Mouse (Mus musculus): ENCODE results near the gene Ccdc86.

Ccdc86 gene

GRCm38 (mm10) chr19:10949112-10949511, at the start of gene Ccdc86:
Gene Ccdc86, minus strand, starts transcription at chr19:10949266.
- peak; percentile 92 for DNase-seq (ENCODE audit: low spot score)

- no peak for DNase-seq (ENCODE audit: low spot score)
Measured at GRCm38 (mm10) chr19:10993150-10993549, 44.1 kb upstream of the Ccdc86 start, which contains the start of gene Ms4a15. Gene Ms4a15, minus strand, starts transcription at chr19:10993250.

DNA sequence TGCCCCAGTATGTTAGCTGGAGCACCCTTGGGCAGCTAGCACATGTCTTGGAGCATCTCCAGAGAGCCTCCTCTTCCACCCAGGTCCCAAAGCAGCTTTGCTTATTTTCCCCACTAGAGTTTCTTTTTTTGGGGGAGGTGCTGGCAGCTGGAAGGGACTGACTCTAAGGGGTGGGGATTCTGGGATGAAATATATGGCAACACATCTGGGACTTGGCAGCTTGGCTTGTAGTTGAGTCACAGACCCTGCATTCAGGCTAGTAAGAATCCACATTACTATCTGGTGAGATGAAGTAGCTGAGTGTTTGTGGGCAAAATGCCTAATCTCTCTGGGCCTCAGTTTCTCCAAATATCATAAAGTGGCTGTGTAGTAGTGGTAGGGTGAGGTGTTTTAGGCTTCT, 42.8 kb upstream of the Ccdc86 start:
- no peak for DNase-seq (ENCODE audit: low spot score)

DNA sequence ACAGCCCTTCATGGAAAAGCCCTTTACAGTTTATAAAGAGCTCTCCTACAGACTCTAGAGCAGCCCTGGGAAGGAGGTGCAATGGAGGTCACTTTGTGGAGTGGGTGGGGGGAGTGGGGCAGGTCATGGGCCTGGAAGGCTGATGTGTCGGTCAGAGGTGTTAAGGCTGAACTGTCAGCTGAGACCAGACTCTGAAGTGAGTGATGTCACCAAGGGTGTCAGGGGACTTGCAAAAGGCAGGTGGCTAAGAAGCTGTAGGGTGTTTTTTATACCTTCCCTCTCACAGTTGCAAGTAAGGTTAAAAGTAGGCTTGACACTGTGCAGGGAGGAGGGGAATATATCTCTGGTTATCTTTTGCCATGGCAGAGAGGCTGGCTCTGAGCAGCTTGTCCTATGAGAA, 41.7 kb upstream of the Ccdc86 start:
- DNase-seq (ENCODE audit: low spot score): no peak

DNA sequence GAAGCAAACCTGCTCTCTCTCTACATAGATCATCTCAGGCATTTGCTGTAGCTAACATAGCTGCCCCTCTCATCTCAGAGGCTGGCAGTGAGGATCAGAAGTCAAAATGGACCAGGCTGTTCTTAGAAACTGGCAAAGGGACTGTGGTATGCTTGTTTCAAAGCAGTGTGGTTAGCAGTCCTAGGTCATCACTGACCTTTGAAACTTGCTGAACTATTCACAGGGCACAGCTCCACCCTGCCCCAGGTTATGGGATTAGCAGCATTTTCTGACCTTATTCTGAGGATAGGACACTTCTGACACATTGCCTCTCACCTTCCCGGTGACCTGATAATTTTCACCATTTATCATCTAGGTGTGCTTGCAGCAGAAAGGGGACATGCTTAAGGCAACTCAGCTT, 39.5 kb upstream of the Ccdc86 start:
- no peak for DNase-seq (ENCODE audit: low spot score)

DNA sequence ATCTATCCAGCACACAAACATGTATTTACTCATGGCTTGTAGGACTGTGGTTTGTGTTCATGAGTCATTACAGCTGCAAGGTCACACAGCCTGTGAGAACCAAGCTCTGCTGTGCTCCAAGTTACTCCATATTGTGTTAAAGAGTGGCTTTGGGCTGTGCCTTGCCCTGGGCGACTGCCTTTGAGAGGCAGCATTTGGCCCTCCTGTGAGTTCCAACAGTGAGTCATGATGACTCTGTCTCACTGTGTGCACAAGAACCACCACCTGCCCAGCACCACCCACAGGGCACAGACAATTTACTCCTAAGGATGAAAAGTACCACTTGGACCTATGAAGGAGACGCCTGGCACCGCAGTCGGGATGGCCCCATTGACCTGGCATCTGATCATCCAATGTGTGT, 36.8 kb upstream of the Ccdc86 start:
- DNase-seq (ENCODE audit: low spot score): no peak

DNA sequence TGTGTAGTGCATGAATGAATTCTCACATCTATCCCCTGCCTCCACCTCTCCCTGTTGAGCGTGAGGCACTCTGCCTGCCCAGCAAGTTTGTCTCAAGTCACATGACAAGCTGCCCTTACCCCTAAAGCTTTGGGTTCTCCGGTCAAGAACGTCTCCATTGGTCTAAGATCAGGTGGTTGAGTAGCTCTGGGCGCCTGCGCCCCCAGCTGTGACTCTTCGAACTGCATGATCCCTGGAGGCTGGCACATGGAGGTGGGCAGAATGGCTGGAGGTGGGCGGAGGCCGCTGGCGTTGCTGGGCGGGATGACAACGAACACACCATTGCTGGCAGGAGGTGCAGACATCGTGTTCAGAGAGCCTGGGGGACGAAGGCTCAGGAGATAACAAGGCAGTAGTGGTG, 35.5 kb upstream of the Ccdc86 start:
- no peak for DNase-seq (ENCODE audit: low spot score)

DNA sequence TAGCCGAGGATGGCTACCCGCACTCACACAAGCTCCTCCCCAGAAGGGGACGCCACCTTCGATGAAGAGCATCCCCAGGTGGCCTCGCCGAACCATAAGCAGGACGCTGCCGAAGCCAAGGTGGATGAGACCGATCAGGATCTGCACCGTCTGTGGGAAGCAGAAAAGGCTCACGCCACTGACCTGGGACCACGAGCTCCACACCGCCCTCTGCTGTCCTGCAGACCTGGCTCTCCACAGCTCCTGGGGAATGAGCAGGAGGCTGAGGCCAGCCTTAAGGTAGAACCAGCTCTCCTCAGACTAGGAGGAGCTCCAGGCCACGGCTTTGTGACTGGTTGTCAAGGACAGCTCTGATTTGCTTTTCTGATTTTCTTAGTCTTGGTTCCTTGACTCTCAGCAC, 34.1 kb upstream of the Ccdc86 start:
- DNase-seq (ENCODE audit: low spot score): peak; percentile 63

- no peak for DNase-seq (ENCODE audit: low spot score)
Measured at GRCm38 (mm10) chr19:10980210-10980609, 31.1 kb upstream of the Ccdc86 start.

DNA sequence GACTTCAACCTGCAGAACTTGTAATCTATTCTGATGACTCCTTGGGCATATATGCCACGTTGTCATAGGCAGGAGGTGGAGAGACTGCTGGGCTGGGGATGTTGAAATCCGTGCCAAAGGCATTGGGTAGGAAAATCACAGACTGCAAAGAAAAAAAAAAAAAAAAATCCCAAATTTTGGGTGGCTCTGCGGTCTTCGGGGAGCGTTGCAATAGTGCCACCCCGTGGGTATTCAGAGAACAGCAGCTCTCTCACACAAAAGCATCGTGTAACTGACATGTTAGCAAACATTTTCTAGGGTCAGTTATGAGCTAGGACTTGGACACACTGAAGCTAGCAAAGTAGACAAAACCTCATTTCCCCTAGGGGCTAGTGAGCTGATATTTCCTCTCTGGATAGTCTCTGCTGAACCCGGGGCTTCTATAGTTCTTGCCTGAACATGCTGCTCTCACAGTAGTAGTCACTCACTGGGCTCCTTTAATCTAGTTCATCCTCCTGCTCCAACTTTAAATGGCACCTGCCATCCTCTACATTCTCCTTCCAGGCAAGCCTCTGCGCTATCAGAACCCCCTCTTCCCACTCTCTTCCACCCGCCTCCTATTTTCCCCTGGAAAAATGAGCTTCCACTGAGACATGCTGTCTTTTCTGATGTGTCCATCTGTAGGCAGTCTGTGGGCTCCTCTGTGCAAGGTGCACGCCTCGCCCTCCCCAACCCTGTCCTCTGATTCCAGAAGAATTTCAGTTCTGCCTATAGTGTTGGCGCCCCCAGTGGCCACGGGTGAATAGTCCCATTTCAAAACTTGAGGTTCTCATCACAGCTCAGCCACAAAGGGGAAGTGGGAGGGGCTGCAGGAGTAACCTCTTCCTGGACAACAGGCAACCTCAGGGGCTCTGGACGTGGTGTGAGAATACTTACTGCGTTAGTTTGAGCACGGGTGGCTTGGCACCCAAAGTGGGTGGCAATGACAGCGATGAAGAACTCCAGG, 30.4 kb upstream of the Ccdc86 start:
- peak; percentile 73 for DNase-seq (ENCODE audit: low spot score)

DNA sequence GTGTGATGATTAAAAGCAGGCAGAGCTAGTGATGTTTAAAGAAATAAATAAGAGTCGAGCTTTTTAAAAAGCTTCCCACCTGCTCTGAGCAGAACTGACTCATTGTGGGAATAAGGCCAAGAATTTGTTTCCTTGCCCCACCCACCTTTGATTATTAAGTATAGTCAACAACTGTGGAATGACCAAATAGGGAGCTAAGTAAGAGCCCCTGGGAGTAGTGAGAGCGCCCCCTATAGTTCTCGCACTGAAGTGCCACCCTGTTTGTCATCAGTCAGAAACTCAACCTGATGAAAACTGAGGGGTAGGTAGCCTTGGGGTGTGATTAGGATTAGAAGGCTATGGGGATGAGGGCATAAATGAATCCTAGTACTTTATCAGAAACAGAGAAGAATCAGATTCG, 27.3 kb upstream of the Ccdc86 start:
- no peak for DNase-seq (ENCODE audit: low spot score)

DNA sequence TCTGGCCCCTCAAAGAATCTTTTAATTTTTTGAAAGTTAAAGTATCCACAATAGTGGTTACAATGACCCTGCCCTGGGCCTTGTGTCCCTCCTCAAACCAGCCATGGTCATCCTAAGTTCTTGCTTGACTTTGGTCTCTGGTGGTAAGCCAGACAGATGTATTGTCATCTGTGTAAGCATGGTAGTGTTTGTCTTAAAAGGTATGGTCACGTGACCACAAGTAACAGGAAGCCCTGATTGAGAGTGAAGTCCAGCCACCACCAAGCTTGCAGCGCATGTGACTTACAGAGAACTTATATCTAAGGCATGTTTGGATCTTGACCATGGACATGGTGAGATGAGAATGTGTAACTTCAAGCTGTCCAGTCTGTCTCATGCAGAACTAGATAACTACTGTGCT, 26.1 kb upstream of the Ccdc86 start:
- DNase-seq (ENCODE audit: low spot score): no peak

DNA sequence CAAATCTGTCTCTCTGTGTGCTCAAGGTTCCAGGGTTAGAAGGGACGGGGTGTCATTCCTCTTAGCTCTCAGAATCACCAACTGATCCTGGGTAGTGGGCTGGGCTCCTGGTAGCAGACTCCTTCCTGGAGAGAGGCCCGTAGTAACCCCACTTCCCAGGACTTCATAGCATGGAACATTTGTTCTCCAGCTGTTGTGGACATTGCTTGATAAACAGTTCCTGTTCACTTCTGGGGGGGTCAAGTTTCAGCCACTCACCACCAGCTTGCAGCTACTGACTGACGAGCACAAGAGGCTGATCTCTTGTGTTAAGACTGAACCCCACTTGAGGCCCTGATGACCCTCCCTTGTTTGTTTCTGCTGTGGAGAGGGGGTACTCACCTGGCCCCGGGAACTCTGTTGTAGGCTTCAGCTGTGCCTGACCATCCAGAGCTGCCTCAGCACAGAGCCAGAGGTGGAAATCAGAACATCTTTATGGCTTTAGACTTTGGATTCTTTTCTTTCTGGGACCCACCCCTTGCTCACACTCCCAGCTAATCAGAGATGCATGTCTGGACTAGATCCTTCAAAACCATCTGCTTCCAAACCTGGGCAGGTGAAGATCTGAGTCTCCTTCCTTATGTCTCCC, 25.3 kb upstream of the Ccdc86 start, which contains the start of gene Ms4a10:
Ms4a10 (minus strand) TSS at position 433 of the 628 bp plus-strand sequence.
- DNase-seq (ENCODE audit: low spot score): no peak

GRCm38 (mm10) chr19:10973187-10973586, 24.1 kb upstream of the Ccdc86 start:
- no peak for DNase-seq (ENCODE audit: low spot score)

DNA sequence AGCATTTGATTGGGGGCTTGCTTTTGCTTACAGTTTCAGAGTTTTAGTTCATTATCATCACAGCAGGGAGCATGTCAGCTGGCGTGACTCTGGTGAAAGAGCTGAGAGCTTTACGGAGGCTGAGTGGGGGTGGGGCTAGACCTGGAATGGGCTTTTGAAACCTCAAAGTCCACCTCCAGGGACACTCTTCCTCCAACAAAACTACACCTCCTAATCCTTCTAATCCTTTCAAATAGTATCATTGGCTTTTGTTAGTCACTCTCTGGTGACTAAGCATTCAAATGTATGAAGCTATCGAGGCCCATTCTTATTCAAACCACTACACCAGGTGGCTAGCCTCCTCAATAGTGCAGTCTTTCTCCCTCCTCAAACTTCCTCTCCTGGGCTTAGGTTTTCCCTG, 23.6 kb upstream of the Ccdc86 start:
- DNase-seq (ENCODE audit: low spot score): no peak

DNA sequence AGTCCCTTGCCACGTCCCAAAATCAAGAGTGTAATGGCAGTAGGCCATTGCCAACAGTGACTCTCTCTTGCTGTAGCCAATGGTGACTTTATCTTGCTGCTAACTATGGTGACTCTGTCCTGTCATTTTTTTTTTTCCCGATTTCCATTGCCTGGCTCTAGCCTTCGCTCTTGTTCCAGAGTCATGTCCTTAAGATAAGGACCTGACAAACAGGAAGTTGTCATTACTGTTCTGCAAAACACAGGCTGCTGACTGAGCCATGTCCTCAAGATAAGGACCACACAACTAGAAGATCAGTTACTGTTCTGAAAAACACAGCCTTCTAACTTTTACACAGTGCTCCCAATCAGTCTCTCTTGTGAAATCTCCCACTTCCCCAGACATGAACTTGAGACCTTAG, 21.4 kb upstream of the Ccdc86 start:
- DNase-seq (ENCODE audit: low spot score): no peak

DNA sequence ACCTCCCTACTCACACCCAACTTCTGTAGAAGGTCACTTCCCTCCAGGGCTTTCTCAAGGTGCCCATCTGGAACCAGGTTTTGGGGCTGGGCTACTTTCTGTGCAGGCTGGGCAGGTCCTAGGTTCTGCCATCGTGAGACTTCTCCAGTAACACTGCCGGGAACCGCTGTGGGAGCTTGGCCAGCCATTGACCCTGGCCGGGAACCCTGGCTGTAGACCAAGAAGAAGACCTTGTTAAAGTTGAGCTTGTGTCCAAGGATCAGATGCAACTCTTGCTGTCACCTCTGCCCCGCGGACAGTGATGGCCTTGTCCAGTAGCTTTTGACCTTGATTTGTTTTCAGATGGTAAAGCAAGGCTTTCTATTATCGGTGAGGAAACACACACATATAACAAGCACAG, 19.5 kb upstream of the Ccdc86 start:
- DNase-seq (ENCODE audit: low spot score): peak; percentile 69

GRCm38 (mm10) chr19:10965721-10966120, 16.7 kb upstream of the Ccdc86 start:
- peak; percentile 23 for DNase-seq (ENCODE audit: low spot score)

- no peak for DNase-seq (ENCODE audit: low spot score)
Measured at GRCm38 (mm10) chr19:10959978-10960346, 10.9 kb upstream of the Ccdc86 start.

DNA sequence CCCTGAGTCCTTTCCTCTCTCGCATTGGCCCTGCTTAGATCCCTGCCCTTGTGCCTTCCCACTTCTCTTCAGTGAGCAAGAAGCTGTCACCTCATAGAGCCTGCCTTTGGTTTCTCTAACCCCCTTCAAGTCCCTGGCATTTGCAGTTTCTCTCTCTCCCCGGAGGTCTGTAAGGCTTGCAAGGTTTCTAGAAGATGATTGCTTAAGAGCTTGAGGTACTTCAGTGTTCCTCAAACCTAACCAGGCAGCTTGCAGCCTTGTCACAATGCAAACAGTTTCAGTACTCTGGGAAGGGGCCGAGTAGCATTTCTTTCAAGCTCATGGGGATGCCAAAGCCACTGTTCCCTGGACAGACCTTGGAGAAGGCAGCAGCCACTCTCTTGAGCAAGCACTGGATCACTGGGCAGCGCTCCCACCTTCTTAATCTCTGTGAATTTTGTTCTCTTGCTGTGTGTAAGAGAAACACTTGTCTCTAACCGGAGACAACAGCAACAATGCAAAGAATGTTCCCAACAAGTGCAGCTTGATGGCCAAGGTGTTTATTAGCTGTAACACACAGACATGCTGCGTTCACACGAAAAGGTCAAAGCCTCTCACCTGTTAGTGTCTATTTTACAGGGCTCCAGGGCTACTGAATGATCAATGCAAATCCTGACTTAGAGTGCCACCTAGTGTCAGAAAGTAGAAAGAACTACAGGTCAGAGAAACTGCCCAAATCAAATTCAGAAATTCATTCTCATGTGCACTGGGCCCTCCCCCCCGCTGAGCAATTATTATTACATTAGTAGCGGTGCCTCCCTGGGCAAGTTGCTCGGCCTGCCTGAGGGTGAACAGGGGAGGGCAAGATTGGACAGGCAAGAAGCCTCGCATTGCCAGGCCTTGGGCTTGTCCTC, 10.3 kb upstream of the Ccdc86 start:
- no peak for DNase-seq (ENCODE audit: low spot score)

DNA sequence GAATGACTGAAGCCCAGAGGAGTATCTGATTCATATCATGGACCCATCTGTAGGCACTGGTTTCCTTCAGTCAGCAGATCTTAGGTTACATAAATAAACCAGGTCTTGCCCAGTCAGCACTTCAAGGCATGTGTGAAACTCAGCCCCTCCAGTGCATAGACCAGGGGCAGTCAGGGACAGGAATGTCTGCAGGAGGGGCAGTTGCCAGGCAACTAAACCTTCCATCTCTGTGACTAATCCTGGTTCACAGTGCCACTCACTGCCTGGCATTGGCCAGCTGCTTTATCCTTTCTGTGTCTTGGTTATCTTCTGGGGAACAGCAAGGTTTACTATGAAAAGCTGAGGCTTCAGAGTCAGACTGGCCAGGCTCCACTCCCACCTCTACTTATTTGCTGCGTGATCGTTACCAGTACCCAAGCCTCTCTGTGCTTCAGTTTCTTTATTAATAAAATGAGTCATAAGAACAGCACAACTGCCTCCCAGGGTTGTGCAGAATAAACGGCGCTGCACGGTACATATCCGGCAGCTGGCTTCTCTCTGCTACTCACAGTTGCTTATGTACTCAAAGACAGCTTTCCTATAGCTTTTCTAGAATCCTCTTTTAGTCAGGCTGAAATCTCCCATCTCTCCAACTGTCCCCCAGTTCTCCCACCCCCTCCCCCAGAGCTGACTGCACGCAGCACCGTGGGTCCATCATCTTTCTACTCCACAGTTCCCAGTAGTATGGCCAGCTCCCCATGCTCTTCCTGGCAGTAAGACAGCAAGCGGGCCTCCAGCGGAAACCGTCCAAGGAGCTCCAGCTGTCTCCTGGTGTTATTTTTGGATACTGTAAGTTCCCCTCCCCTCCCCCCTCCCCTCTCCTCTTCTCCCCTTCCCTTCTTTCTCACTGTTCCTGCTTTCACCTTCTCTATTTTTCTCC, 3.2 kb upstream of the Ccdc86 start:
- no peak for DNase-seq (ENCODE audit: low spot score)

Data from ovary, postnatal 36 days (tissue).